Mouse (Mus musculus): Measurements from ENCODE around the gene Cast. TPM values are rescaled to one million over a fixed set of nuclear protein-coding genes. Genes with fewer than 3 reads are reported as not detected.

The Cast gene
- polyA plus RNA-seq, 1 experiment = 9.2 TPM

DNA sequence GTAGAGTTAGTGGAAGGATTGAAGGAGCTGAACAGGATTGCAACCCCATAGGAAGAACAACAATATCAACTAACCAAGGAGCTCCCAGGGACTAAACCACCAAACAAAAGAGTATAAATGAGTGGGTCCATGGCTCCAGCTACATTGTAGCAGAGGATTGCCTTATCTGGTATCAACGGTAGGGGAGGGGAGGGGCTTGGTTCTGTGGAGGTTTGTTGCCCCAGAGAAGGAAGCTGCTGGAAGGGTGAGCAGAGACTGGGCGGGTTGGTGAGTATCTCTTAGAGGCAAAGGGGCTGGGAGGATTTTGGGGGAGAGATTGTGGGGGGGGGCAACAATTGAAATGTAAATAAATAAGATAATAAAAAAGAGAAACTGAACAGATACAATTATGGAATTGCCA, 89.6 kb downstream of the Cast start:
- 73% methylated on average over 2 of the region's 2 CpGs for WGBS
- peaks cover 41% of the 10 kb centered on the region for H3K36me3 ChIP-seq (ENCODE audit: control insufficient read depth, insufficient read depth, low read length)
- no peak overlapping the region for H3K27ac ChIP-seq (ENCODE audit: insufficient read depth, low read depth, low read length)
- no peaks in the 10 kb centered on the region for H3K4me1 ChIP-seq (ENCODE audit: control insufficient read depth, insufficient read depth, insufficient read length, low read length)
- H3K4me3 ChIP-seq (ENCODE audit: low read depth, low read length) = no peak overlapping the region
- H3K27me3 ChIP-seq (ENCODE audit: control insufficient read depth, insufficient read depth, low read length) = no peaks in the 10 kb centered on the region
- no peak for TF ChIP-seq POLR2A (IDR thresholded peaks at IDR 0.05; ENCODE audit: low read depth, low read length)
- TF ChIP-seq CTCF (IDR thresholded peaks at IDR 0.05; ENCODE audit: extremely low read depth, insufficient read length, insufficient replicate concordance, low read depth, low read length) = no peak

DNA sequence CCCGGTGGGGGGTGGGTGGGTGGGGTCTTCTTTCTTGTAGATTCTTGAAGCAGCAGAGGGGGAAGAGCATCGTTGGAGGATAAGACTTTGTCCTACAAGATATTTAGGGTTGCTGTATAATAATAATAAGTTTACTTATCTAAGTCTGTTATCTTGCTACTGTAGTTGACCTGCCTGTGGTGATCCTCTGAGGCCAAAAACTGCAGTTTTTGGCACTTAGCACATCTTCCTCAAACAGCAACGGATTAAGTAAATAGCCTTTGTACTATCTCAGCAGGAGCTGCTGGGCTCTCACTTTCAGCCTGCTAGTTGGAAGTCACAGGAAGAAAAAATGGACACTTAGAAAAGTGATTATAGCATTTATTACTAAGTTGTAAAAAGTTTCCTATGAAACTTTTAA, 112.4 kb downstream of the Cast start:
- H3K27ac ChIP-seq (ENCODE audit: insufficient read depth, low read depth, low read length) = no peak overlapping the region
- WGBS = 30% methylated on average over 3 of the region's 3 CpGs
- TF ChIP-seq POLR2A (IDR thresholded peaks at IDR 0.05; ENCODE audit: low read depth, low read length) (no peak), CTCF (IDR thresholded peaks at IDR 0.05; ENCODE audit: extremely low read depth, insufficient read length, insufficient replicate concordance, low read depth, low read length) (no peak)
- H3K36me3 ChIP-seq (ENCODE audit: control insufficient read depth, insufficient read depth, low read length) = peaks cover 34% of the 10 kb centered on the region
- H3K4me1 ChIP-seq (ENCODE audit: control insufficient read depth, insufficient read depth, insufficient read length, low read length) = 0 out of 2 replicates have a peak, but pooled peaks cover 1% of the 10 kb centered on the region
- H3K27me3 ChIP-seq (ENCODE audit: control insufficient read depth, insufficient read depth, low read length) = no peaks in the 10 kb centered on the region
- no peak overlapping the region for H3K4me3 ChIP-seq (ENCODE audit: low read depth, low read length)

GRCm38 (mm10) chr13:74695497-74696193, 113.0 kb downstream of the Cast start:
- peak overlapping the region; percentile 82 for H3K27ac ChIP-seq (ENCODE audit: insufficient read depth, low read depth, low read length)

More at GRCm38 (mm10) chr13:74695497-74696193, 113.0 kb downstream of the Cast start:
- Histone ChIP-seq H3K4me1 (ENCODE audit: control insufficient read depth, insufficient read depth, insufficient read length, low read length) (0 out of 2 replicates have a peak, but pooled peaks cover 1% of the 10 kb centered on the region), H3K36me3 (ENCODE audit: control insufficient read depth, insufficient read depth, low read length) (peaks cover 36% of the 10 kb centered on the region), H3K27me3 (ENCODE audit: control insufficient read depth, insufficient read depth, low read length) (no peaks in the 10 kb centered on the region), H3K4me3 (ENCODE audit: low read depth, low read length) (no peak overlapping the region)
- TF ChIP-seq CTCF (IDR thresholded peaks at IDR 0.05; ENCODE audit: extremely low read depth, insufficient read length, insufficient replicate concordance, low read depth, low read length) (no peak), POLR2A (IDR thresholded peaks at IDR 0.05; ENCODE audit: low read depth, low read length) (no peak)
- WGBS = 29% methylated on average over 5 of the region's 5 CpGs

Other genes starting within 250 kb of the Cast start
- gene Erap1, start 169.2 kb downstream of the Cast start, polyA plus RNA-seq (2012; rRNA removed) = 7.6 and 16.2 TPM in 2 replicates